Mouse (Mus musculus) c-Kit-positive CD71-negative TER-119-negative erythroid progenitor cells, embryonic 14.5 days (primary cell): ENCODE results near the gene Col4a1.

Experiments
- DNase-seq: peaks from one replicate; pipeline ENCODE4 v3.0.0-alpha.2; 2013; ENCODE audit warnings: low read depth

The Col4a1 gene

DNA sequence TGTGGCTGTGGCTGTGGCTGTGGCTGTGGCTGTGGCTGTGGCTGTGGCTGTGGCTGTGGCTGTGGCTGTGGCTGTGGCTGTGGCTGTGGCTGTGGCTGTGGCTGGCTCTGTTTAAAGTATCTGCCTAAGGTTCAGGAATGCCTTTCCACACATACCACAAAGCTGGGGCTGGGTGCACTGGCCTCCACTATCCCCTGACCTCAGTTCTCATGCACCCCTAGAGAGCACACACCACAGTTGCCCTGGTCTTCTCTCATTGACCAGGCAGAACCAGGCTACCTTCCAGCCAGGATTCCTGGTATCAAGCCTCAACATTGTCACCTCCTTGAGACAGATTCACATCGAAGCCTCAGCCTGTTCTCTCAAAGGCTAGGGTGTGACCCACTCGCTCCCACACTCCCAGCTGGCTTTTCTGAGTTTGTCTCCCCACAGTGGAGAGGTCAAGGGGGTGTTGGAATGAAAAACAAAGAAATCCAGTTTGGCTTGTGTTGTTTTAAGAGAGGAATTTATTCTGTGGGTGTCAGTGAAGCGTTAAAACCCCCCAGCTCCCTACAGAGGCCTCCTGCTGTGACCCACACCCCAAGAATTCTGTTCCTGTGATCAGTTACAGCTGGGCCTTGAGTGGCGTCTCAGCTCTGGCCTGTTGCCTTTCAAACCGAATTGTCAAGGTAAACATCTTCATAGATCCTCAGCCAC, 15.2 kb upstream of the Col4a1 start:
- no peak for DNase-seq

DNA sequence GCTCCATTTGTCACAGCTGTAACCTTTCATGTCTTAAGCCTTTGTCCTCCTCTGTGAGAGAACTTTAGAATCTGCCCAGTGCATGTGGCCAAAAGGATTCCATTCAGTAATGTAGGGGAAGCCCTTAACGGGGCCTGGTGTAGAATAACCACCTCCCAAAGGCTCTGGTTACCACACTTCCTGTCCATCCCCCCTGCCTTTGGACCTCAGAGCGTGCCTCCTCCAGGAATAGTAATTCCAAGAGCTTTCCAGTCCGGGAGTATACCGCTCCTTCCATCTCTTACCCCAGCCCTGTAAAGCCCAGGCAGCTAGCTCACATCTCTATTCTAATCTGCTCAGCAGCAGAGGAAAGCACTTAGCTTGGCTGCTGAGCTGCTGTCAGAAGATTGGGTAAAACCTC, 14.7 kb upstream of the Col4a1 start:
- no peak for DNase-seq

DNA sequence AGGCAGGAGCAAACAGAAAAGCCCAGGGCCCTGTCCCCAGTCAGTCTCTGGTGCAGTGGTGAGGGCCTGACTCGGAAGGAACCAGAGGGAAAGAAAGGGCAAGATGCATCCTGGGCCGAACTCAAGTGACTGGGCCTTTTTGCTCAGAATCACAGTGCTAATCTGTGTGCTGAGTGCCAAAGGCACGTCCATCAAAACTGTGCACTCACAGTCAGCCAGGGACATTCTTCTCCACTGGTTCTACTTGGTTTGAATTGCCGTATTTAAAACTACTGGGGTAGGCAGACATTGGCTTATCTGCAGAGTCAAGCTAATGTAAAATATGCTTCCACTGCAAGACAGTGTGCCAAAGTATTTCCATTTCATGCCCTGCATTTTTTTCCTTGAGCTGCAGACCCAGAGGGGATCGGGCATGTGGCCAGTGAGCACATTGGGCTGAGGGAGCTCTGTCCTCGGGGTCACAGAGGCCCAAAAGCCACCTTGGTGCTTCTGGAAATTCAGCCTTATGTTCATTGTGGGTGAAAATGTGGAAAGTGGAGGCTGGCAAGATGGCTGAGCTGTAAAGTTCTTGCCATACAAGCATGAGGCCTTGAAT, 12.3 kb upstream of the Col4a1 start:
- DNase-seq = no peak

DNA sequence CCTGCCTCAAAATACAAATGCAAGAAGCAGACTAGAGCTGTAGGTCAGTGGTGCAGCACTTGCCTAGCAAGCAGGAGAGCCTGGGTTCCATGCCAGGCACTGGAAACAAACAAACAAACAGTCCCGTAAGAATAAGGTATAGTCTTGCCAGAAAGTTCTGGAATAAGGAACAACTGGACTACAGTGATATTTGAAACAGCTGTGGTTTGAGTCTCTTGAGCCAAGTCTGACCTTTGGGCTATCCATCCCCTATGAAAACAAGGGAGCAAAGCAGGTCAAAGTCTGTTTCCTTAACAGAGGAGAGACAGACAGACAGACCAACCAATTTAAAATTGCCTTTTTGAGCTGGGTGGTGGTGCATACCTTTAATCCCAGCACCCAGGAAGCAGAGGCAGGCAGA, 11.1 kb upstream of the Col4a1 start:
- no peak for DNase-seq

DNA sequence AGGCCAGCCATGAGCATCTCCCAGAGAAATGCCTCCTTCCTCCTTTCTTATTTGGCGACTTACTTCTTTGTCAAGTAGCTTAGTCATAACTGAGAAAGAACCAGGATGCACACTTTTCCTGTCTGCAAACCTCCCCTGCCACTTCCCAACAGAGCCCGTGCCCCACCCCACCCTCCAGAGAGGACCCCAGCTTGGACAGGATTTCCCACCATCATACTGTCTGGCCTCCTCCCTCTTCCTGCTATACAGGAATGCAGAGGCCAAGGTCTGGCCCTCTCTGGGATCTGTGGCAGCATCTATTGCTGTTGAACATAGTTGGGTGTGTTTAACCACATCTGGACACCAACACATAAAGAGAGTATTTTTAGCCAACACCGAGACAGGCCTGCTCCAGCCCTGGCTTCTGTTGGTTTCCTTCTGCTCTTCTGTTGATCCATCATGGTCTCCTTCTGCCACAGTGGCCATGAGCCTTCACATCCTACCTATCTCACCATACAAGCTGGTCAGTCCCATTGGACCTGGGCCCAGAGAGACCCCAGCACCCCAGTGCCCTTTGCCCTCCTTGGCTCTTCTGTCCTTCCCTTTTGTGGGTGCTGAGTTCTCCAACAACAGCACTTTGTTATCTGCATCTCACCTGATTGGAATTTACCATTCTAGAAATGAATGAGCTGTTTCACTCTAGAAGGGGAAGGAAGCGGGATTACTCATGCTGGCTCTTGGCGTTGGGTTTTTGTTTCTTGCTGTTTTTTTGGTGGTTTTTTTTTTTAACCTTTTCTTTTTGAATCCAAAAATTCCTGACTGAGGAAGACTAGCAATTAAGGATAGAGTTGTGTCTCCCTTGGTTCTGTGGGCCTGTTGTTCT, 10.3 kb upstream of the Col4a1 start:
- DNase-seq = no peak

DNA sequence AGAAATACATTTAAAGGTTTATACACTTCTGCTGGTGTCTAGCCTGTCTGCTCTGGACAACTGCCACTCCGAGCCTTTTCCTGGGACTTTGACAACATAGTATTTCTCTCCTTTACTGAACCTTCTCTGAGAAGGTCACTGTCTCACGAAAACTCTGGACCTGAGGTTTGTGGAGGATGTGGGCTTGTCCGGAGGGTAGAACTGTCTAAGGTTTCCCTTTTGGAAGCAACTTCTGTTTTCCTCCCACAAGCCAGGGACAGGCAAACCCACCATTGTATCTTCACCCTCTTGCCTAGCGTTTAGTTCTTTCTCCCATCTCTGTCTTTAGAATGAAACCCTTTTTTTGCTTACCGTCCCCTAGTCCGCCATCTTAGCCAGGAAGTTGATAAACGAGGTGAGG, 9.2 kb upstream of the Col4a1 start:
- DNase-seq = no peak

DNA sequence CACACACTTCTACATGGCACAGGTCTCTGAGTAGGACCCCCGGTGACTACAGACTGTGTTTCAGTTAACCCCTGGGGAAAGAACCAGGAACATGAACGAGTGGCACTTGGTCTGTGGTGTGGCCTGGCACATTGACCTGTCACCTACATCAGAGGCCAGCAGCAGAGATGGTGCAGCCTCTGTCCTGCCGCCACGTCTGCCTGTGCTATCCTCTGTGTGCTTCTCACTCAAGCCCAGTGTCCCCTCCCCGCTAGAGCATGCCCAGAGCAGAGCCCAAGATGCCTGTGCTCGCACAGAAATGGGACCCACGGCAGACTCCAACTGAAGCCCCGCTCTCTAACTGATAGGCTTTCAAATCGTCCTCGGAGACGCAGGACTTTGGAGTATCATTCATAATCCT, 6.8 kb upstream of the Col4a1 start:
- no peak for DNase-seq

DNA sequence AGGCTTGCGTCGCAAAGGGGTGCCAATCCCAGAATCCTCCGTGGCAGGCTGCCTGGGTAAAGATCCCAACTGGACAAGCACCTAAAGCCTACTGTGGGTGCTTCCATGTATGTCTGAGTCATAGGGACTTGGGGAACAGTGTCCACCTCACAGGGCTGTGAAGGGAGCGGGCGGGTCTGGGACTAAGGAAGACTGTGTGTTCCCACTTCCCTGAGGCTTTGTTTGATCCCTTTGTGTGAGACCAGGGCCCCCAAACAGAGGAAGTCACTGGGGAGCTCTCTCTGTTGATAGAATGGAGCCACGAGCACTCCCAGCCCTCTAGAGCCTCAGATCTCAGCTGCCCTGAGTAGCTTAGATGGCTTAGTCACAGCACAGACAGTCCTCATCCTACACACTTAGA, 3.5 kb upstream of the Col4a1 start:
- DNase-seq = no peak

DNA sequence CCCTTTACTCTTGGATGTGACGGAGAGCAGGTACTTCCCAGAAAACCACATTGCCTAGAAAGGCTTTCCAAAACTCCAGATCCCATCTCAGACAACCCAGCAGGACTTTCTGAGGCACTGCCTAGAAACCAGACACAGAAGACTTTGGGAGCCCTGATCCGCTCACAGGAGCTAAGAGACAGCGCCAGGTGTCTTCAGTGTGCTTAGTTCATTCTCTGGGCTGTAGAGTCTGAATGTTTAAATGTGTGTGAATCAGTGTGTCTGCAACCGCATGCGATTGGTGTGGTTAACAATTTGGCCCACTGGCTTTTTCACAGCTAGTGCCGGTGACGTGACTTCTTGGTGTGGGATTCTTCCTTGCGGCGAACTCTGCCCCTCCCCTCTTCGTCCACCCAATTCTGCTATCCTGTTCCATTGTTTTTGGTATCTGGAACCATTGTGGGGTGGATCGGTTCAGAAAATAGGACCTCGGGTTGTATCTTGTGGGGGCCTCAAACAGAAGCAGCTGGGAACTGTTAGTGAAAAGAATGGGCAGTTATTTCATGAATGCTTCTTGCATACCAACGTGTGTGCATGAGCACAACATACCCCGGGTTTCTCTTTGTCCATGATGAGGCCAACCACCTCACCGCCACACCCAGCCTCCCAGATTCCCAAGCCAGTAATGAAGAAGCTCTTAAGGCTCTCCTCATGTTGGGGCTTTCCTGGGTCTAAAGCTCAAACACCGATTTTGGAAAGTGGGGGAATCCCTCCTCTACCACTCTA, 2.7 kb upstream of the Col4a1 start:
- DNase-seq = no peak

DNA sequence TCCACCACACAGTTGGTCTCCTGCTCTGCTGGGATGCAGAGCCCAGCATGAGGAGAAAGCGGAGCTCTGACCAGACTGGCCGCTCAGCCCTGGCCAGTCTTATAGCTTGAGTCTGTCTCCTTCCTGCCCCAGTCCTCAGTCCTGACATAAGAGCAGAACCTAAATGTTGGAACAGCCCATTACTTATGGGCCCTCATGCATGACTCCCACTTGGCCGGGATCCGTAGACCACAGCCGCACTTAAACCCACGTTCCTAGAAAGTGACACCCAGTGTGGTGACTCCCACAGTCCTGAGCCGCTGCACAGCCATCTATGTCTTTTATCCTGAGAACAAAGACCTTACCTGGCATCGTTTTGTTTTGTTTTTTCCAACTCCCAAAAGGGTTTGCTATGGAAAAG, 2.0 kb upstream of the Col4a1 start:
- DNase-seq = no peak

DNA sequence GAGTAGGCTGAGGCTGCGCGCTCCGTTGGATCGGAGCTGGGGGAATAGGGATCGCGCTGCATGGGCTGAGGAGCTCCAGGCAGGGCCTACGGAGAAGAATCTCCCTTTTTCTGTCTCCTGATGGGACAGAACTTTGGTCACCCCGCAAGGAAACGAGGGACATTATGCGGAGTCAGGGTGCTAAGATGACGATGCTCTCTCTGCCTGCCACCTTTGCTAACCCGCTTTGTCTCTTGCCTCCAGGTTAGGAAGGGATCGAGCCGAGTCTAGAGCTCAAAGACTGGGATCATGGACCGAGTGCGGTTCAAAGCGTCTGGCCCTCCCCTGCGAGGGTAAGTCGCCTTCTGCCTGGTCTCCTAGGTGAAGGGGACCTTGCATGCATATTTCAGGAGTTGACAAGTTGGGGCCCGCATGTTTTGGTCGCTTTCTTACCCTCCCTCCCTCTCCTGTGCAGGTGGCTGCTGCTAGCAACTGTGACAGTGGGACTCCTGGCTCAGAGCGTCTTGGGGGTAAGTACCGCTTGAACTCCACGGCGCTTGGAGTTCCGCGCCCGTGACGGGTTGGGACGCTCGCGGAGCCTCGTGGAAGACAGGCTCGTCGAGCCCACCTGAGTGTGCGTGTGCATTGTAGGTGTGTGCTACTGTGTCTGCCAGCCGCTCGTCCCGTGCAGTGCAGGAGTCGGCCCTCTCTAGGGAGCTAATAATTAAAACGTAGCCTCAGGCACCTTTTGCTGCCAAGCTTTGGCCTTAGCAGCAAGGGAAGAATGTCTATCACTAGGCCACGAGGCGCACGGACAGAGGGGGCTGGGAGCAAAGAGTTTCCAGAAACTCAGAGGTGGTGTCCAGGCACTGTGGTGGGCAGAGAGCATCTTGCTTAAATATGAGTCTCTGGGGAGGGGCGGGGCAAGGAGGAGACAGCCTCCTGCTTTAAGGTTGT, 818 bp upstream of the Col4a1 start:
- no peak for DNase-seq

DNA sequence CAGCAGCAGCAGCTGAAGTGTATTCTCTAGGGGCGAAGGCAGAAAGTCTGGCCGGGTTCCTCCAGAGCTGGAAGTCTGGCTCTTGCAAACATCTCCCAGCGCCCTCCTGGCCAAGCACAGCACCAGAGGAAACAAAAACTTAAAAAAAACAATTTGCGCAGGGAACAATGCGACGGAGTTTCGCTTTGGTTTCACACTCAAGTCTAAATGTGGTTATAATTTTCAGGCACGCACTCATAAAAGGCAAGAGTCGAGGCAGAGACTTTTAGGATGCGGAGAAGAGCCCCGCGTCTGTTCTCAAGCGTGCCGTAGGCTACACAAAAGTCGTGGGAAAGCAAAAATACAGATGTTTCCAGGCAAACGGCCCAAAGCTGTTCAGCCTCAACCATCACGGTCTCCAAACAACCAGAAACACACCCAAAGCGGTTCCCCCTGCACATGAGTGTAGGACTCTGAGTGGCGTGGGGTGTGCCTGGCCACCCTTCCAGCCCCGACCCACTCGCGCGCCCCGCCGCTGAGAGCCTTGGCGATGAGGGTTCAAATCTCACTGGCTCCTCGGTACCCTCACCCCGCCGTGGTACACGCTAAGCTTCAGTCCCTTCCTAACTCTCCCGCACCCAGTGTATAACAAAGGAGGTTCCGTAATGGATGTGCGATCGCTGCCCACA, 811 bp downstream of the Col4a1 start:
- DNase-seq = no peak

DNA sequence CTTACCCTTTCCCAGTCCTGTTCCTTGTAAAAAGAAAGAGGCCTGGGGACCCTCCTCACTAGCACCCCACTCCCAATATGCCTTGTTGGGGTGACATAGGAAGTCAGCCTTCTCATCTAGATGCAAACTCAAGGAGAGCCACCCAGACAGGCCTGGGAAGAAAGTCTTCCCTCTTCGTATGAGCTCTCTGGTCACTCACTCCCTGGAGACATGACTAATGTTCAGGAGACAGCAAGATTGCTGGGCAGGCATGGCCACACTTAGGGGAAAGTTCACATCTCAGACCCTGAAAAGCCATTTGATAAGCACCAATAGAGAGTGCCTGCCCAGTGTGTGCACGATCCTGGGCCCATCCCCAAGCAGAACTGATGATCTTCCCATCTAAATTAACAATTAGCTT, 2.6 kb downstream of the Col4a1 start:
- no peak for DNase-seq

DNA sequence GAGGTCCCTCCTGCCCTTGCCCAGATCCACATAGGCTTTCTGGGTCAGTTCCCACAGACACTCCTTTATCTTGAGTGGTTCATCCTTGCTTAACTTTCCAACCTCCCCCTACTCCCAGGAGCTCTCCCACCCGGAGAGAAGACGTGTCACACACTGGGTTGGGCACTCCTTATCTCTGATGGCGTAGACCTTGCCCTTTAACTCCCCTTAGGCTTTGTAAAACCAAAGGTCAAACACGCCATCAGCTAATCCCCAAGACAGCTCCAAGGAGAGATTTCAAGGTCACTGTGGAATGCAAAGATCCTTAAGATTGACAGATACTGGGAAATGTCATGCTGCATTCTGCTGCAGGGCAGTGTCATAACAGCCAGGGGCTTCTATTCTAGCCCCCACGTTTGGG, 3.4 kb downstream of the Col4a1 start:
- DNase-seq = no peak

DNA sequence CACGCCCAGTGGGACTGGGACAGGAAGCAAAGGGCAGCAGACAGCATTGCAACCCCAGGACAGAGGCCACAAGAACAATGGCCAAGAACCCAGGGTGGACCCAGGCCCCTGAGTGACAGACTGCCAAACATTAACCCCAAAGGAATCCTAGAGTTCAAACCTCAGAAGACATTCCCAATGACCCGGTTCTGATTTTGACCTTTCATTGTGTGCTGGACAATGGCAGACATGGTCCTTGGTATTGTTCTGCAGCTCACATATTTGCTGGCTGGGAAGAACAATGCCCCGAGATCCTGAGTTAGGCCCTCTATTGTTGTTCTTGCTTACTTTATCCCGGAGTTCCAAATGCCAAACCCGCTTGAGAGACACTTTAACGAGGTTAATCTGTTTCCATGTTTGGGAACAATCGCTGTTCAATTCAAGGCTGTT, 4.0 kb downstream of the Col4a1 start:
- DNase-seq = no peak

DNA sequence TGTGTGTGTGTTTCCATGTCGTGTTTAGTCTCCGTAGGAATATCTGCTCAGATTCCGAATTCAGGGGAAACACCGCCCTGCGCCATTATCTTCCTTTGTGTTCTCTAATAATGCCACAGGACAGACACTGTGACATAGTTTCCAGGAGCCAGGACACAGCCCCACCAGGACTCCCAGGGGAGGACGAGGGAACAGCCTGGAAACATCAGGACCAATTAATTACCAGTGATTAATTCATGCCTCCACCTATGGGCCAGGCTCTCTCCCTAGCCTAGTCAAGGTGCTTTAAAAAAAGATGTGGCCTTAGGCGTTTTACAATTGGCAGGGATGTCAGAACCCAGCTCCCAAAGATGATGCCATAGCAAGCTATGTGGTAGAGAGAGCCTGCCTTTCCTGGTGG, 5.2 kb downstream of the Col4a1 start:
- no peak for DNase-seq

DNA sequence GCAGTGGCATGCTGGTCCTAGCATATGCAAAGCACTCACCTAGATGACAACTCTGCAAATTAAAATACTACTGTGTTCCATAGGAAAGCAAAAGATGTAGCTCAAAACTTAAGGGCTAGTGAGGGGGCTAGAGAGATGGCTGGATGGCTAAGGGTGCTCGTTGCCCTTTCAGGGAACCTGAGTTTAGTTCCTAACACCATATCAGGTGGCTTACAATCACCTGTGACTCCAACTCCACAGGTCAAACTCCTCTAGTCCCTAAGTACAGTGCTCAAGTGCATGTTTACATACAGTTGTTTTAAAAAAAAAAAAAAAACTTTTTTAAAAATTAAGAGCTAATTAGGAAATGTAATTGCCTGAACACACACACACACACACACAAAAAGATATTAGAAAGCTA, 7.1 kb downstream of the Col4a1 start:
- DNase-seq = no peak

DNA sequence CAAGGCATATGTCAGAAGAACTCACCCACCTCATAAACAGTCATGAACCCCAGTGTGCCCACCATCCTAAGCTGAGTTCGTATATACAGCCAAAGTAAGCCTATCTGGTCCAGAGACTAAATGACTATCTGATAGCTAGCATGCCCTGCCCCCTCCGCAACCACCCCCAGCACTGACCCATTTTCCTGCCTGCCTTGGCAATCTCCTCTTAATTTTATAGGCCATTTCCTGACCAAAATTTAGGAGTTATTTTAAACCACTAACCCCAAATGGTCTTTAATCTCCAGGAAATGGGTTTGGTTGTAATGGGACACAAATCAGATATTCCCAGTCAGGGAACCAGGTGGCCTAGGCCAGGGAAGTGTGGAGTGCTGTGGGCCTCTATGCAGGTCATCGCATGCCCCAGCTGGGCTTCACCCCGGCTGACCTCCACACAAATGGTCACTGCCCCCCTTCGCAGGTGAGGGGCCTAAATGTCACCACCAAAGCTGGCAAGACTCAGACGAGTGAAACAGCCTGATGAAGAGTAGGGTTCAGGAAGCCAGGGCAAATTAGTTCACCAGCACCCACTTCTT, 8.5 kb downstream of the Col4a1 start:
- DNase-seq = no peak

DNA sequence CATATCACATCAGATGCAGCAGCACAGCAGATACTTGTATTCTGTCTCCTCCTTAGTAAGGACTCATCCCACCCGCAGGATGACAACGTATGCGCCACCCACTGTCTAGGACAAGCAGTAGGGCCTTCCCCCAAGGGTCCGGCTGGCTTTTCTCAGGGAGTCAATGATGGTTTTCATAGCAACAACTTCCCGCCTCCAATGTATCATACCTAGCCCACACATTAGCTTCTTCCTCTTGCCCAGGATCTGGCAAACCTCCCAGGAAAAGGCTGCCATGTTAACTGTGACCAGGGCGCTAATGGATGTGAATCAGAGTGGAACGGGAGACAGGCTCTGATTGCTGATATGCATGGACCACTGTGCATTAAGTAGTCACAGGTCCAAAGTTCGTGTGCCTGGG, 12.2 kb downstream of the Col4a1 start:
- no peak for DNase-seq

DNA sequence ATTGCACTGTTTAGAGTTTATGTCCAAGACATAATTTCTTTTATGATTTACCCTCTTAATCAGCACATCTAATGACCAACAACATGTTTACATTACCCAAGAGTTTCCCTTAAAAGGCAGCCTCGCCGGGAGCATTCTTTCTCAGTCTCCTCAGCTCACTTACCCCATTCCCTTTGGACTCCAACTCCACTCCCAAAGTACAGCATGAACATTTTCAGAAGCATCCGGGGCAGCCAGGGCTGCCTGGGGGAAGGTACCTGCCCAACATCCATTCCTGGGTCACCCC, 13.4 kb downstream of the Col4a1 start:
- no peak for DNase-seq
